Mouse (Mus musculus): ENCODE measurements around the gene Gm21987. TPM values are rescaled to one million over a fixed set of nuclear protein-coding genes. Genes with fewer than 3 reads are reported as not detected.

Gene Gm21987
- total and polyA plus RNA-seq, 3 experiments: not detected

DNA sequence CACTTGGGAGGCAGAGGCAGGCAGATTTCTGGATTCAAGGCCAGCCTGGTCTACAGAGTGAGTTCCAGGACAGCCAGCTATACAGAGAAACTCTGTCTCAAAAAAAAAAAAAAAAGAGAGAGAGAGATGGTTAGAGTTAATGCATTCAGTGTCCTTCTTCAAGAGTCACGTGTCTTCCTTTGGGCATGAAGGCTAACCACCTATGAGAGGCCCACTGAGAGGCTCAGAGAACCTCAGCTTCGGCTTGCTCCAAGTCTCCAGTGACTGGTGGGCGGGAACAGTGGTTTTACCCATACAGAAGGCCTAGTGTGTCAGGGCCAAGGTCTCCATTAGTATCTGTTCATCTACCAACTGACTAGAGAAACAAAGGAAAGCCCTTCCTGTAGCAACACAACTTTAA is 52.2 kb downstream of the Gm21987 start:
- no peaks in the 10 kb centered on the region for H3K79me2 ChIP-seq (ENCODE audit: control insufficient read depth, insufficient read depth, low read length, poor library complexity)
- H3K9ac ChIP-seq (ENCODE audit: control insufficient read depth, low read depth, low read length, poor library complexity, severe bottlenecking): no peak overlapping the region
- no peak for DNase-seq (ENCODE audit: low read depth, low spot score)
- no peak overlapping the region for H3K4me3 ChIP-seq (ENCODE audit: control insufficient read depth in 1 of 2, insufficient read depth in 1 of 2, low read depth in 2 of 2, low read length in 2 of 2)
- no peaks in the 10 kb centered on the region for H3K27me3 ChIP-seq (ENCODE audit: control insufficient read depth in 1 of 2, insufficient read depth in 2 of 2, low read length in 2 of 2)
- no peak for TF ChIP-seq CTCF (IDR thresholded peaks at IDR 0.05 in 2 of 3, conservative IDR thresholded peaks at IDR 0.05 in 1 of 3; ENCODE audit: control insufficient read depth in 1 of 3, insufficient read depth in 1 of 3, low read depth in 2 of 3, low read length in 3 of 3, poor library complexity in 1 of 3, severe bottlenecking in 1 of 3)
- TF ChIP-seq TBP (IDR thresholded peaks at IDR 0.05; ENCODE audit: low read depth, low read length): no peak
- no peak for TF ChIP-seq EP300 (IDR thresholded peaks at IDR 0.05; ENCODE audit: low read depth in 1 of 2, low read length in 2 of 2)
- no peak for TF ChIP-seq MYB (IDR thresholded peaks at IDR 0.05; ENCODE audit: low read depth, low read length)
- no peak overlapping the region for H3K27ac ChIP-seq (ENCODE audit: control insufficient read depth, low read depth, low read length)
- H3K4me1 ChIP-seq (ENCODE audit: control insufficient read depth in 1 of 2, insufficient read depth in 2 of 2, low read length in 2 of 2): peaks cover 7 to 25% of the 10 kb centered on the region in 2 experiments
- H3K36me3 ChIP-seq (ENCODE audit: control insufficient read depth in 1 of 2, insufficient read depth in 2 of 2, low read length in 2 of 2): peaks cover 0 to 19% of the 10 kb centered on the region in 2 experiments; a peak in 2 of 4 replicates
- no peaks in the 10 kb centered on the region for H3K9me3 ChIP-seq (replicated peaks; ENCODE audit: insufficient read depth, low read length)

GRCm38 (mm10) chr16:38399531-38400231 is 52.8 kb downstream of the Gm21987 start:
- H3K9me3 ChIP-seq (replicated peaks; ENCODE audit: insufficient read depth, low read length): no peaks in the 10 kb centered on the region
- peaks cover 0 to 16% of the 10 kb centered on the region in 2 experiments; a peak in 2 of 4 replicates for H3K36me3 ChIP-seq (ENCODE audit: control insufficient read depth in 1 of 2, insufficient read depth in 2 of 2, low read length in 2 of 2)
- no peak overlapping the region for H3K27ac ChIP-seq (ENCODE audit: control insufficient read depth, low read depth, low read length)
- H3K9ac ChIP-seq (ENCODE audit: control insufficient read depth, low read depth, low read length, poor library complexity, severe bottlenecking): no peak overlapping the region
- H3K4me3 ChIP-seq (ENCODE audit: control insufficient read depth in 1 of 2, insufficient read depth in 1 of 2, low read depth in 2 of 2, low read length in 2 of 2): no peak overlapping the region
- no peak for DNase-seq (ENCODE audit: low read depth, low spot score)
- TF ChIP-seq USF2 (IDR thresholded peaks at IDR 0.05; ENCODE audit: borderline replicate concordance in 1 of 2, insufficient read depth in 1 of 2, low read depth in 1 of 2, low read length in 2 of 2) (no peak), USF1 (IDR thresholded peaks at IDR 0.05; ENCODE audit: low read depth, low read length) (no peak), ZNF384 (IDR thresholded peaks at IDR 0.05; ENCODE audit: low read depth, low read length) (no peak), CHD1 (IDR thresholded peaks at IDR 0.05; ENCODE audit: low read depth, low read length) (no peak), MYC (IDR thresholded peaks at IDR 0.05; ENCODE audit: low read depth, low read length) (no peak), SMC3 (IDR thresholded peaks at IDR 0.05; ENCODE audit: low read depth, low read length) (no peak), TCF12 (IDR thresholded peaks at IDR 0.05; ENCODE audit: low read depth, low read length) (no peak), GATA1 (IDR thresholded peaks at IDR 0.05; ENCODE audit: low read depth, low read length) (no peak), POLR2A (IDR thresholded peaks at IDR 0.05; ENCODE audit: control insufficient read depth in 1 of 2, insufficient read depth in 1 of 2, low read depth in 1 of 2, low read length in 2 of 2, poor library complexity in 1 of 2) (no peak), TBP (IDR thresholded peaks at IDR 0.05; ENCODE audit: low read depth, low read length) (no peak), MYB (IDR thresholded peaks at IDR 0.05; ENCODE audit: low read depth, low read length) (no peak), MAFK (IDR thresholded peaks at IDR 0.05; ENCODE audit: borderline replicate concordance, low read depth, low read length) (no peak), ZC3H11A (IDR thresholded peaks at IDR 0.05; ENCODE audit: low read depth, low read length) (no peak)
- no peaks in the 10 kb centered on the region for H3K79me2 ChIP-seq (ENCODE audit: control insufficient read depth, insufficient read depth, low read length, poor library complexity)
- H3K4me1 ChIP-seq (ENCODE audit: control insufficient read depth in 1 of 2, insufficient read depth in 2 of 2, low read length in 2 of 2): peaks cover 5 to 19% of the 10 kb centered on the region in 2 experiments
- no peaks in the 10 kb centered on the region for H3K27me3 ChIP-seq (ENCODE audit: control insufficient read depth in 1 of 2, insufficient read depth in 2 of 2, low read length in 2 of 2)

Data from MEL (cell line).